8 mouse cellular contexts compared by ENCODE assay signal in the genomic region with DNA sequence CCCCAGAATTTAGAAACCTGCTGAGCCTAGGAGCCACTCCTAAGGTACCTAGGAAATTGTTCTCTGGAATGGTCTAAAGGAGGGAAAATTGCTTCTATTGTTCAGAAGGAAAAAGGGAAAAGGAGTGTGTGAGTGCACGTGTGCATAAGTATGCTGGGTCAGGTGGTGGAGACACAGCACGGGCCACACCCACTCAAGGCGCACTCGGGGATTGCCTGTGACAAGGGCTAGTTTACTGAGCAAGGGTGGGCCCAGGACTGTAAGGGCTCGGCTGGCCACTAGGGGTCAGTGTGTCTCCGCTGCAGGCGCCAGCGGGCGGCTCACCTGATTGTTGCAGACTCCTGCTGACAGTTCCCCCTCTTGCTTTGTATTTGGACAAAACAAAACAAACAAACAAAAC. TPM values are rescaled to one million over a fixed set of nuclear protein-coding genes. Genes with fewer than 3 reads are reported as not detected.
A peak's percentile ranks its signal among the peaks of the same experiment; 100 is the strongest.
DNase-seq lines count a peak whose midpoint lies in the region; ATAC-seq lines count a peak whose summit lies in the region.

No protein-coding gene starts in this region.

- peaks cover 3% of the 10 kb centered on the region for H3K36me3 ChIP-seq in megakaryocyte, embryonic 14.5 days (replicated peaks; ENCODE audit: low read length)

- peak; percentile 91 for ATAC-seq in inflammation-experienced regulatory T-cells, adult 6 months

- H3K9me3 ChIP-seq in megakaryocyte, embryonic 14.5 days = peaks cover 14% of the 10 kb centered on the region; the same call in 1 of the 2 replicates

- H3K4me1 ChIP-seq in megakaryocyte, embryonic 14.5 days = peaks cover 50% of the 10 kb centered on the region

- DNase-seq in adrenal gland, adult (ENCODE audit: inconsistent age in 2 of 2, low spot score in 1 of 2) = peak; percentile 89 to 96
- peak; percentile 82 for DNase-seq in embryo, embryonic 10.5 days (ENCODE audit: low spot score)
- DNase-seq in gastrocnemius, postnatal 14 days = peak; percentile 84
- peak; percentile 33 to 86 for DNase-seq in left cerebral cortex, adult 9 months (ENCODE audit: low spot score in 2 of 2)
- DNase-seq in right cerebral cortex, adult 2 months (ENCODE audit: low spot score in 2 of 2) = peak; percentile 84 to 85
- peak; percentile 47 for DNase-seq in urinary bladder, postnatal 10 days (ENCODE audit: low spot score)

- peak overlapping the region; percentile 92 for H3K4me3 ChIP-seq in megakaryocyte, embryonic 14.5 days (replicated peaks)

- intact Hi-C loops in gastrocnemius, postnatal 14 days (cut with DNase I; ENCODE audit: low total_unique reads) = loop anchor here (5.0 to 10.0 kb wide), 2 partner anchors 64 to 202 kb away; a partner anchor contains a TSS

- H3K27me3 ChIP-seq in megakaryocyte, embryonic 14.5 days (replicated peaks) = no peaks in the 10 kb centered on the region

RNA-seq across cellular contexts. Expression of a gene that starts 26.8 kb away (rescaled TPM):
- total RNA-seq in gastrocnemius, postnatal 14 days (2021) = not detected
- polyA plus RNA-seq in inflammation-experienced regulatory T-cells, adult 6 months (2017; shearing (Covaris generic)) = not detected
- not detected in 2 replicates for polyA plus RNA-seq in megakaryocyte, embryonic 14.5 days (2012; ENCODE audit: insufficient read depth, low replicate concordance)

RNA-seq across cellular contexts. Expression of a gene that starts 33.8 kb away (rescaled TPM):
- 1 to 10 TPM; 3.9 to 4.3 TPM for total RNA-seq in gastrocnemius, postnatal 14 days (2021)
- polyA plus RNA-seq in inflammation-experienced regulatory T-cells, adult 6 months (2017; shearing (Covaris generic)) = 1 to 10 TPM; 3.8 to 7.0 (median 3.9) TPM
- polyA plus RNA-seq in megakaryocyte, embryonic 14.5 days (2012; ENCODE audit: insufficient read depth, low replicate concordance) = 0.70 TPM in 1 of 2 replicates, not detected in the other

Comparison
In these comparisons a context has a peak if more than half of its experiments do, and no peak if none do; other contexts are left out.
1. Peak in every context shown above with its lines: DNase-seq, ATAC-seq and H3K4me3 ChIP-seq.